Mouse (Mus musculus) small intestine, adult 2 months (tissue): ENCODE data around the gene Itih3.

Experiments used
- CTCF ChIP-seq: fragments of 200-500 bp; IDR thresholded peaks from 2 replicates; pipeline ENCODE4 v1.5.1; 2012; ENCODE audit warnings: low read depth, mild to moderate bottlenecking, control low read depth, inconsistent platforms, low read length, moderate library complexity, mixed read lengths; ENCODE audit not compliant: insufficient replicate concordance, insufficient read length; ENCODE audit errors: extremely low read depth
- POLR2A ChIP-seq: fragments of 200-500 bp; IDR thresholded peaks from 2 replicates; pipeline ENCODE4 v1.6.1; 2012; ENCODE audit warnings: low read depth, mild to moderate bottlenecking, control low read depth, inconsistent platforms, low read length, moderate library complexity

DNA sequence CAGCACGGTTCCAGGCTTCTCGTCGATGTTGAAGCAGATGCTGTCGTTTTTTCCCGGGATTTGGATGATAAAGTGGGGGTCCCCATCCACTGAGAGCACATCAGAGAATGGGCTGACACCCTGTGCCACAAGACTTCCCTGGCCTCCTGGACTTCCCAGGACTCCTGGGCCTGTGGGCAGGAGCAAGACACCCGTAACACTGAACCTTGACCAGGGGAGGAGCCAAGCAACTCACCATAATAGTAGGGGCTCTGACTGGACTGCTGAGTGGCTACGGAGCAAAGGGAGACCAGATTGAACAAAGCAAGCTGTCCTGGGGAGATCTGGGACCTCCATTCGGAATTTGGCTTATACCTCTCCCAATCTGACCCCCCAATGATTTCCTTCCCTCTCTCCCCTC lies 10.9 kb downstream of the Itih3 start:
- no peak for TF ChIP-seq CTCF
- TF ChIP-seq POLR2A: no peak
